Mouse (Mus musculus): ENCODE measurements at regions not wholly inside any gene's neighbourhood (a gene's known extent, or its start where the extent isn't known, plus 50 kb on each side); places are given as distances from the start of the nearest gene placed in this dataset.
A peak's percentile ranks its signal among the peaks of the same experiment; 100 is the strongest.

- no peak for TF ChIP-seq CTCF (IDR thresholded peaks at IDR 0.05)
- in situ Hi-C loops (cut with MboI; ENCODE audit: low pct_unique_long_range_greater_than_20kb), result no loop called here
- CTCF ChIA-PET, result interaction anchor here (1.0 to 1.4 kb wide), 2 partner anchors 14 to 203 kb away, joined by 3 read pairs; no protein-coding TSS in a partner anchor
- POLR2A ChIA-PET, result no interaction called here
- H3K27me3 ChIP-seq, result no peaks in the 10 kb centered on the region
- DNase-seq (ENCODE audit: low read depth, low spot score), result no peak
- peak; percentile 76 for ATAC-seq
Measured at GRCm38 (mm10) chr13:16222942-16223600, 211.4 kb downstream of the Inhba start.

GRCm38 (mm10) chr13:16261145-16261544, 249.5 kb downstream of the Inhba start:
- CTCF ChIA-PET, result no interaction called here
- no peak for TF ChIP-seq CTCF (IDR thresholded peaks at IDR 0.05)
- POLR2A ChIA-PET, result interaction anchor here (0.7 to 0.8 kb wide), 2 partner anchors 20 to 37 kb away, joined by 3 read pairs; no protein-coding TSS in a partner anchor
- no peak for DNase-seq (ENCODE audit: low read depth, low spot score)
- no peak for ATAC-seq
- in situ Hi-C loops (cut with MboI; ENCODE audit: low pct_unique_long_range_greater_than_20kb), result no loop called here
- no peaks in the 10 kb centered on the region for H3K27me3 ChIP-seq

GRCm38 (mm10) chr13:16279974-16280373, 268.3 kb downstream of the Inhba start:
- no peak for ATAC-seq
- ChIA-PET POLR2A (no interaction called here), CTCF (no interaction called here)
- no peaks in the 10 kb centered on the region for H3K27me3 ChIP-seq
- TF ChIP-seq CTCF (IDR thresholded peaks at IDR 0.05), result no peak
- in situ Hi-C loops (cut with MboI; ENCODE audit: low pct_unique_long_range_greater_than_20kb), result no loop called here
- no peak for DNase-seq (ENCODE audit: low read depth, low spot score)

DNA sequence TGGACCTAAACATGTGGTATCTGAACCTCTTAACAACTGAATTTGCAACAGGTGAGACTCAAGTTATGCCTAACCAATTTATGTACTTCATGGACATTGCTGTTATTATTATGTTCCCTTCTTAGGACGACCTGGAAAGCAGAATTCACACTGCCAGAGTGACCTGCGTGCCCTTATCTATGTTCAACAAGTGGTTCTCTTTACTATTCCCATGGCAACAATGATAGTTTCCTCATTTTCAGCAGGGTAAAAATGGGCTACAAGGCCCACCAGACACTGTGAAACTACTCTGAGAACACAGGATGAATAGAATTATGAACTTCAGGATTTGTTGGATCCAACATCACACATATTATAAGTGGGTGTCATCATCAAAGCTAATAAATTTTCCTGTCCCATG, 269.1 kb downstream of the Inhba start:
- DNase-seq (ENCODE audit: low read depth, low spot score), result no peak
- CTCF ChIA-PET, result no interaction called here
- no peaks in the 10 kb centered on the region for H3K27me3 ChIP-seq
- TF ChIP-seq CTCF (IDR thresholded peaks at IDR 0.05), result no peak
- in situ Hi-C loops (cut with MboI; ENCODE audit: low pct_unique_long_range_greater_than_20kb), result no loop called here
- no peak for ATAC-seq
- POLR2A ChIA-PET, result no interaction called here

- no peak for TF ChIP-seq CTCF (IDR thresholded peaks at IDR 0.05)
- DNase-seq (ENCODE audit: low read depth, low spot score) (no peak), ATAC-seq (no peak)
- in situ Hi-C loops (cut with MboI; ENCODE audit: low pct_unique_long_range_greater_than_20kb), result no loop called here
- CTCF ChIA-PET, result interaction anchor here (1.1 to 1.7 kb wide), 2 partner anchors 9 to 12 kb away, joined by 3 to 4 read pairs; no protein-coding TSS in a partner anchor
- H3K27me3 ChIP-seq, result no peaks in the 10 kb centered on the region
- POLR2A ChIA-PET, result interaction anchor here (0.6 kb wide), 1 partner anchor 20 kb away, joined by 3 read pairs; no protein-coding TSS in a partner anchor
Measured at GRCm38 (mm10) chr13:16281777-16282176, 270.1 kb downstream of the Inhba start.

DNA sequence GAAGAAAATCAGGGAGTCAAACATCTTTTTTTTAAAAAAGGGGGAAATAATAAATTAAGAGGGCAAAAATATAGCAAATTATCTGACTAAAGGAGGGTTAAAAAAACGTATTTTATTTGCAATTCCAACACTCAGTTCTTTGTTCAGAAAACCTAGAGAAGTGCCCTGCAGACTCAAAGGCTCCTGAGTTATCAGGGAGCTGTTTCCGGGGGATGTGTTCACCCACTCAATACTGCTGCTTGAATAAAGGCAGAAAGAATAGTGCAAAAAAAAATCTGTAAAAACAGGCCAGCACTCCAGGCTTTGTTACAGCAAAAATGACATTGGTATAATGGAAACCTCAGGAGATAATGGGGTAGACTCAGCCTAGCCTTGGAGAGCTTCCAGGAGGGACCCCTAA, 270.6 kb downstream of the Inhba start:
- ChIA-PET CTCF (interaction anchor here (1.1 to 1.7 kb wide), 2 partner anchors 10 to 12 kb away, joined by 3 to 4 read pairs; no protein-coding TSS in a partner anchor), POLR2A (no interaction called here)
- H3K27me3 ChIP-seq, result no peaks in the 10 kb centered on the region
- DNase-seq (ENCODE audit: low read depth, low spot score) (no peak), ATAC-seq (no peak)
- TF ChIP-seq CTCF (IDR thresholded peaks at IDR 0.05), result no peak
- in situ Hi-C loops (cut with MboI; ENCODE audit: low pct_unique_long_range_greater_than_20kb), result no loop called here

- in situ Hi-C loops (cut with MboI; ENCODE audit: low pct_unique_long_range_greater_than_20kb), result no loop called here
- ChIA-PET POLR2A (no interaction called here), CTCF (interaction anchor here (1.7 kb wide), 1 partner anchor 11 kb away, joined by 4 read pairs; no protein-coding TSS in a partner anchor)
- DNase-seq (ENCODE audit: low read depth, low spot score) (no peak), ATAC-seq (no peak)
- no peak for TF ChIP-seq CTCF (IDR thresholded peaks at IDR 0.05)
- no peaks in the 10 kb centered on the region for H3K27me3 ChIP-seq
Measured at GRCm38 (mm10) chr13:16283336-16283735, 271.7 kb downstream of the Inhba start.

- ATAC-seq (no peak), DNase-seq (ENCODE audit: low read depth, low spot score) (no peak)
- ChIA-PET CTCF (no interaction called here), POLR2A (no interaction called here)
- TF ChIP-seq CTCF (IDR thresholded peaks at IDR 0.05), result no peak
- in situ Hi-C loops (cut with MboI; ENCODE audit: low pct_unique_long_range_greater_than_20kb), result no loop called here
- no peaks in the 10 kb centered on the region for H3K27me3 ChIP-seq
Measured at GRCm38 (mm10) chr13:16289633-16290032, 278.0 kb downstream of the Inhba start.

DNA sequence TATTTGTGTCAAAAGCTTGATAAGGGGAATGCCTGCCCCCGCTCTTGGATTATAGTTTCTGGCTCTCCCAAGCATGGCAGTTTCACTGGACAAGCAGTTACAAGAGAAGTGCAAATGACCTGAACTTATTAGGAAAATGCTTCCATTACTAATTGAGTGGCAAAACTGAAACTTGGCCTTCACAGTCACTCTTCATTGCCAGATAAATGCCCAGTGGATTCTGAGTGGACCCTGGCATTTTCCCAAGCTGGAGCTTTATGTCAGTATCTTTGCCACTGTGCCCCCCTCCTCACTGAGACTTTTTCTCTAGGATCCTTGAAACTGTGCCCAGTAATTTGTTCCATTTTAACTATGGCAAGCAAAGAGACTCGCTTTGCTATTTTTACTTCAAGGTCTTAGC, 279.1 kb downstream of the Inhba start:
- ChIA-PET POLR2A (no interaction called here), CTCF (no interaction called here)
- no peak for ATAC-seq
- H3K27me3 ChIP-seq, result no peaks in the 10 kb centered on the region
- in situ Hi-C loops (cut with MboI; ENCODE audit: low pct_unique_long_range_greater_than_20kb), result no loop called here
- no peak for DNase-seq (ENCODE audit: low read depth, low spot score)
- TF ChIP-seq CTCF (IDR thresholded peaks at IDR 0.05), result no peak

GRCm38 (mm10) chr13:16291661-16292291, 280.1 kb downstream of the Inhba start:
- DNase-seq (ENCODE audit: low read depth, low spot score) (no peak), ATAC-seq (no peak)
- in situ Hi-C loops (cut with MboI; ENCODE audit: low pct_unique_long_range_greater_than_20kb), result no loop called here
- POLR2A ChIA-PET, result no interaction called here
- no peak for TF ChIP-seq CTCF (IDR thresholded peaks at IDR 0.05)
- no peaks in the 10 kb centered on the region for H3K27me3 ChIP-seq
- CTCF ChIA-PET, result no interaction called here

- ATAC-seq, result no peak
Measured at GRCm38 (mm10) chr13:16299756-16300155, 288.1 kb downstream of the Inhba start.

More at GRCm38 (mm10) chr13:16299756-16300155, 288.1 kb downstream of the Inhba start:
- TF ChIP-seq CTCF (IDR thresholded peaks at IDR 0.05), result no peak
- ChIA-PET POLR2A (no interaction called here), CTCF (no interaction called here)
- H3K27me3 ChIP-seq, result no peaks in the 10 kb centered on the region
- no peak for DNase-seq (ENCODE audit: low read depth, low spot score)
- in situ Hi-C loops (cut with MboI; ENCODE audit: low pct_unique_long_range_greater_than_20kb), result no loop called here

Data from Patski (cell line).